Mouse (Mus musculus): ENCODE data around the gene Hira. TPM values are rescaled to one million over a fixed set of nuclear protein-coding genes. Genes with fewer than 3 reads are reported as not detected.

The Hira gene
- polyA plus RNA-seq, 1 experiment, result 43.8 TPM

DNA sequence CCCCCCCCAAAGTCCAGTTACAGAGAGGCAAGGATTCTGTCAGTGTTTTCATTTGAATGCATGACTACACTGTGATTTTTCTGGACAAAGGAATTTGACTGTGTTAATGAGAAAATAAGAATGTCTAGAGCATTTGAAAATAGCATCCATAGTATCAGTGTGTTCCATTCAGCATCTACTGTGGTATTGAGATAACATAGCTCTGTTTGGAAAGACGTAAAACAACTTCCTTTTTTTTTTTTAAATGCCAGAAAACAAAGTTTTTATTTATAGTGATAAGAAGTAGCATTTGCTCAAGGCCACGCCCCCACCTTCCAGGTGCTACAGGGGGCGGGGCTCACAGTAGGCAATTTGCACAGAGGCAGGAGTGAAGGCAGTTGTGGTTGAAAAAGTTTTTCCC, 18.4 kb downstream of the Hira start:
- Histone ChIP-seq H3K79me3 (ENCODE audit: low read depth) (peaks cover 39% of the 10 kb centered on the region), H3ac (ENCODE audit: control insufficient read depth, insufficient read length, low read depth) (no peak overlapping the region), H3K4me3 (ENCODE audit: insufficient read depth, poor library complexity, severe bottlenecking) (no peak overlapping the region), H3K27me3 (ENCODE audit: control insufficient read depth, insufficient read depth, insufficient read length) (no peaks in the 10 kb centered on the region), H3K36me3 (ENCODE audit: control insufficient read depth, insufficient read depth) (peaks cover 47% of the 10 kb centered on the region), H3K79me2 (ENCODE audit: control insufficient read depth, insufficient read depth) (peaks cover 60% of the 10 kb centered on the region)
- TF ChIP-seq MYOD1 (IDR thresholded peaks at IDR 0.05; ENCODE audit: control insufficient read depth, insufficient read length, low read depth) (no peak), MAX (IDR thresholded peaks at IDR 0.05) (no peak), MYOG (IDR thresholded peaks at IDR 0.05; ENCODE audit: control insufficient read depth, extremely low read depth, insufficient read length) (no peak), FOSL1 (IDR thresholded peaks at IDR 0.05; ENCODE audit: insufficient read depth, low read length, poor library complexity, severe bottlenecking) (no peak), USF1 (IDR thresholded peaks at IDR 0.05; ENCODE audit: low read depth) (no peak), CTCF (IDR thresholded peaks at IDR 0.05; ENCODE audit: control insufficient read depth, insufficient read depth, insufficient read length) (no peak), CEBPB (IDR thresholded peaks at IDR 0.05; ENCODE audit: low read depth) (no peak)

DNA sequence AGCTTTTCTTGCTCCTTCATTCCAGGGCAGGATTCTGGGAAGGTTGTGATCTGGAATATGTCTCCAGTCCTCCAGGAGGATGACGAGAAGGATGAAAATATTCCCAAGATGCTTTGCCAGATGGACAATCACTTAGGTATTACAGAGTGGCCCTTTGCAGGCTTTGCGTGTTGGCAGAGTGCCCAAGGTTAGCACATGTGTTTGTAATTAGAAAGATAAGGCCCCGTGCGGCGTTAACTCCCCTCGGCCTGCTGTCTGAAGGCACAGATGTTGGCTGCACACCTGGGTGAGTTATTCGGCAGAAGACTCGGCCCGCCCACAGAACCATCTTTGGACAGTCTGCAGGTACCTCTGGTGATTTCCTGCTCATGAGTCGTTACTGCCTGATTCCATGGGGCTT, 19.6 kb downstream of the Hira start:
- Histone ChIP-seq H3K27me3 (ENCODE audit: control insufficient read depth, insufficient read depth, insufficient read length) (no peaks in the 10 kb centered on the region), H3K4me3 (ENCODE audit: insufficient read depth, poor library complexity, severe bottlenecking) (no peak overlapping the region), H3K79me3 (ENCODE audit: low read depth) (peaks cover 27% of the 10 kb centered on the region), H3ac (ENCODE audit: control insufficient read depth, insufficient read length, low read depth) (no peak overlapping the region), H3K79me2 (ENCODE audit: control insufficient read depth, insufficient read depth) (peaks cover 48% of the 10 kb centered on the region), H3K36me3 (ENCODE audit: control insufficient read depth, insufficient read depth) (peaks cover 59% of the 10 kb centered on the region)
- TF ChIP-seq FOSL1 (IDR thresholded peaks at IDR 0.05; ENCODE audit: insufficient read depth, low read length, poor library complexity, severe bottlenecking), result no peak
- TF ChIP-seq MAX (IDR thresholded peaks at IDR 0.05), result no peak
- no peak for TF ChIP-seq USF1 (IDR thresholded peaks at IDR 0.05; ENCODE audit: low read depth)
- TF ChIP-seq MYOD1 (IDR thresholded peaks at IDR 0.05; ENCODE audit: control insufficient read depth, insufficient read length, low read depth), result no peak
- TF ChIP-seq MYOG (IDR thresholded peaks at IDR 0.05; ENCODE audit: control insufficient read depth, extremely low read depth, insufficient read length), result no peak

DNA sequence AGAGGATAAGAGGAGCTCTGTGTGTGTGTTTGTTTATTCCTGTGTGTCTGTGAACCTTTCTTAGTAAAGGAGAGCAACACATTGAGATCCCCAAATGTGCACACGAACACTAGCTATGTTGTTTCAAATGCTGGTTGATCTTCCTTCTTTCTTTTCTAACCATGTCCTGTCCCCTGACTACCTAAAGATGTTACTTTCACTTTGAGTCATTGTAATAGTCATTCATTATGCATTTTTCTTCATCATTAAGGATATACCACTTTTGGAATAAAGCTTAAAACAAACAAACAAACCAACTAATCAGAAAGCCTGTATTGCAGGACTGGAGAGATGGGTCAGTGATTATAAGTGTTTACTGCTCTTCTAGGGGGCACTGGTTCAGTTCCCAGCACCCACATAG, 28.8 kb downstream of the Hira start:
- TF ChIP-seq MYOD1 (IDR thresholded peaks at IDR 0.05; ENCODE audit: control insufficient read depth, insufficient read length, low read depth), result no peak
- no peak for TF ChIP-seq USF1 (IDR thresholded peaks at IDR 0.05; ENCODE audit: low read depth)
- no peak for TF ChIP-seq CEBPB (IDR thresholded peaks at IDR 0.05; ENCODE audit: low read depth)
- no peak for TF ChIP-seq FOSL1 (IDR thresholded peaks at IDR 0.05; ENCODE audit: insufficient read depth, low read length, poor library complexity, severe bottlenecking)
- no peak for TF ChIP-seq CTCF (IDR thresholded peaks at IDR 0.05; ENCODE audit: control insufficient read depth, insufficient read depth, insufficient read length)
- no peak for TF ChIP-seq MYOG (IDR thresholded peaks at IDR 0.05; ENCODE audit: control insufficient read depth, extremely low read depth, insufficient read length)
- TF ChIP-seq MAX (IDR thresholded peaks at IDR 0.05), result no peak
- H3K79me3 ChIP-seq (ENCODE audit: low read depth), result no peaks in the 10 kb centered on the region
- no peak overlapping the region for H3ac ChIP-seq (ENCODE audit: control insufficient read depth, insufficient read length, low read depth)
- no peaks in the 10 kb centered on the region for H3K27me3 ChIP-seq (ENCODE audit: control insufficient read depth, insufficient read depth, insufficient read length)
- H3K79me2 ChIP-seq (ENCODE audit: control insufficient read depth, insufficient read depth), result no peaks in the 10 kb centered on the region
- no peak overlapping the region for H3K4me3 ChIP-seq (ENCODE audit: insufficient read depth, poor library complexity, severe bottlenecking)
- peaks cover 41% of the 10 kb centered on the region for H3K36me3 ChIP-seq (ENCODE audit: control insufficient read depth, insufficient read depth)

DNA sequence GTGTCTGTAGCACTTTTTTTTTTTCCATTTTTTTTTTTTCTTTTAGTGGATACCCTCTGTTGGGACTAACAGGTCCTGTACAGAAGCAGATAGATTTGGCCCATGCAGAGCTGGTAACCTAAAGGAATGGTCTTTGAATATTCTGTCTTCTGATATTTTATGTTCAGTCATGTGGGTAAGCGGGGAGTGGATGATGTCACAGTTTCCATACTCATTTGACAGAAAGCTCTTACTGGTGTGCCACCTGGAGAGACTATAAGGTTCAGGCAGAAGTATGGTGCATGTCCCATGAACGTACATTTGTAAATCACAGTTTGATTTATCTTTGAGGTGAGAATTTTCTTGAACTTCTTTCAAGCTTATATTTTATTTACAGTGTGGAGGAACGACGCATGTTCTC, 39.2 kb downstream of the Hira start:
- Histone ChIP-seq H3K36me3 (ENCODE audit: control insufficient read depth, insufficient read depth) (peaks cover 75% of the 10 kb centered on the region), H3K79me2 (ENCODE audit: control insufficient read depth, insufficient read depth) (no peaks in the 10 kb centered on the region), H3K4me3 (ENCODE audit: insufficient read depth, poor library complexity, severe bottlenecking) (no peak overlapping the region), H3K27me3 (ENCODE audit: control insufficient read depth, insufficient read depth, insufficient read length) (no peaks in the 10 kb centered on the region), H3K79me3 (ENCODE audit: low read depth) (no peaks in the 10 kb centered on the region), H3ac (ENCODE audit: control insufficient read depth, insufficient read length, low read depth) (no peak overlapping the region)
- TF ChIP-seq FOSL1 (IDR thresholded peaks at IDR 0.05; ENCODE audit: insufficient read depth, low read length, poor library complexity, severe bottlenecking) (no peak), MAX (IDR thresholded peaks at IDR 0.05) (no peak), MYOD1 (IDR thresholded peaks at IDR 0.05; ENCODE audit: control insufficient read depth, insufficient read length, low read depth) (no peak), USF1 (IDR thresholded peaks at IDR 0.05; ENCODE audit: low read depth) (no peak), CEBPB (IDR thresholded peaks at IDR 0.05; ENCODE audit: low read depth) (no peak), CTCF (IDR thresholded peaks at IDR 0.05; ENCODE audit: control insufficient read depth, insufficient read depth, insufficient read length) (no peak), MYOG (IDR thresholded peaks at IDR 0.05; ENCODE audit: control insufficient read depth, extremely low read depth, insufficient read length) (no peak)

DNA sequence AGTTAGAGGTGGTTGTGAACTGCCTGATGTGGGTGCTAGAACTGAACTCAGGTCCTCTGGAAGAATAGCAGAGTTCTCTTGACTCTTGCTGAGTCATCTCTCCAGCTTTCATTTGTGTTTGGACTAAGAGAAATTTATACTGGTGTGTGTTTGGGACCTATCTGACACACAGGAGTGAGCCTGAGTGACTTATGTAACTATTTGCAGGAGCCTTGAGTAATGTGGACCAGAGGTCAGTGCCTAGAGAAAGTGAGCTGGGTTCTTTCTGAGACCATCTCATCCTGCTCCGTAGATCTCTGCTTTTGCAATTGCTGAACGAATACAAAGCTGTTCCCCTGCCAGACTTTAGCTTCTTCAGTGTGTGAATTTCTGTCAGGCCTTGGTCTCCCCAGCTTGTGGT, 44.9 kb downstream of the Hira start:
- Histone ChIP-seq H3ac (ENCODE audit: control insufficient read depth, insufficient read length, low read depth) (no peak overlapping the region), H3K79me3 (ENCODE audit: low read depth) (no peaks in the 10 kb centered on the region), H3K27me3 (ENCODE audit: control insufficient read depth, insufficient read depth, insufficient read length) (no peaks in the 10 kb centered on the region), H3K36me3 (ENCODE audit: control insufficient read depth, insufficient read depth) (peaks cover 96% of the 10 kb centered on the region), H3K79me2 (ENCODE audit: control insufficient read depth, insufficient read depth) (no peaks in the 10 kb centered on the region), H3K4me3 (ENCODE audit: insufficient read depth, poor library complexity, severe bottlenecking) (no peak overlapping the region)
- TF ChIP-seq MYOD1 (IDR thresholded peaks at IDR 0.05; ENCODE audit: control insufficient read depth, insufficient read length, low read depth) (no peak), CTCF (IDR thresholded peaks at IDR 0.05; ENCODE audit: control insufficient read depth, insufficient read depth, insufficient read length) (no peak), FOSL1 (IDR thresholded peaks at IDR 0.05; ENCODE audit: insufficient read depth, low read length, poor library complexity, severe bottlenecking) (no peak), USF1 (IDR thresholded peaks at IDR 0.05; ENCODE audit: low read depth) (no peak), CEBPB (IDR thresholded peaks at IDR 0.05; ENCODE audit: low read depth) (no peak), MAX (IDR thresholded peaks at IDR 0.05) (no peak)

DNA sequence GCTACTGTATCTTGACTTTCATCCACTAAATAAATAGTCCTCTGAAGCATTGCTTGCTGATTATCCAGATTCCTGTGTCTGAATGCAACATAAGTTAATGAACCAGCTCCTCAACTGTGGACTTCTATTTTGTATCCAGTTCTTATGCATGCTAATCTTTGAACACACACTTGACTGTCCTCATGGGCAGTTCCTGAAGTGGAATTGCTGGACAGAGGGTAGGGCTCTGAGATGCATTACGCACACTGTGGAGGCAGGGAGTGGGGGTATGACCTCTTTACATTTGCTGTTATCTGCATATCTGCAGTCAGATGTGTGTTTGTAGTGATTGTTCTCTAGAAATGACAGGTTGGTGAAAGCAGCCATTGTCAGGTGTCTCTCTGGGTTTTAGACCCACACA, 51.1 kb downstream of the Hira start:
- TF ChIP-seq MAX (IDR thresholded peaks at IDR 0.05), result no peak
- Histone ChIP-seq H3K79me3 (ENCODE audit: low read depth) (no peaks in the 10 kb centered on the region), H3K27me3 (ENCODE audit: control insufficient read depth, insufficient read depth, insufficient read length) (no peaks in the 10 kb centered on the region), H3K4me3 (ENCODE audit: insufficient read depth, poor library complexity, severe bottlenecking) (no peak overlapping the region), H3K36me3 (ENCODE audit: control insufficient read depth, insufficient read depth) (peaks cover 81% of the 10 kb centered on the region), H3K79me2 (ENCODE audit: control insufficient read depth, insufficient read depth) (no peaks in the 10 kb centered on the region), H3ac (ENCODE audit: control insufficient read depth, insufficient read length, low read depth) (no peak overlapping the region)
